Mouse (Mus musculus) kidney, embryonic 16.5 days (tissue): ENCODE data around the gene Bst1. TPM values are rescaled to one million over a fixed set of nuclear protein-coding genes. Genes with fewer than 3 reads are reported as not detected.

Source experiments
- ATAC-seq: fragments of 200-750 bp; cut with Nextera tagmentation; 2 replicates; pipeline ENCODE4 v1.8.0; 2017; ENCODE audit warnings: moderate TSS enrichment; ENCODE audit not compliant: low FRiP score, low TSS enrichment
- H3K27ac ChIP-seq: fragments of 300-500 bp; sonication (generic); 2 replicates; pipeline ENCODE4 v1.5.1; 2014; ENCODE audit warnings: low read length
- H3K27me3 ChIP-seq: fragments of 300-500 bp; sonication (generic); 2 replicates; pipeline ENCODE4 v1.6.1; 2014; ENCODE audit warnings: low read length, control low read depth, mixed read lengths; ENCODE audit not compliant: insufficient read depth
- H3K36me3 ChIP-seq: fragments of 300-500 bp; sonication (generic); 2 replicates; pipeline ENCODE4 v1.6.1; 2014; ENCODE audit warnings: low read length, control low read depth, mixed read lengths; ENCODE audit not compliant: insufficient read depth
- H3K4me1 ChIP-seq: fragments of 300-500 bp; sonication (generic); 2 replicates; pipeline ENCODE4 v1.6.1; 2014; ENCODE audit warnings: low read length, control low read depth, mixed read lengths; ENCODE audit not compliant: insufficient read depth
- H3K4me2 ChIP-seq: fragments of 300-500 bp; sonication (generic); replicated peaks from 2 replicates; pipeline ENCODE4 v1.6.1; 2014; ENCODE audit warnings: low read depth, low read length
- H3K4me3 ChIP-seq: fragments of 300-500 bp; sonication (generic); 2 replicates; pipeline ENCODE4 v1.5.1; 2014; ENCODE audit warnings: mild to moderate bottlenecking, low read length
- H3K9ac ChIP-seq: fragments of 300-500 bp; sonication (generic); replicated peaks from 2 replicates; pipeline ENCODE4 v1.6.1; 2014; ENCODE audit warnings: low read length
- H3K9me3 ChIP-seq: fragments of 300-500 bp; sonication (generic); 2 replicates; pipeline ENCODE4 v1.6.1; 2016; ENCODE audit warnings: low read length, control low read depth
- WGBS: fragments of 180-500 bp; shearing (Covaris S2); extraction: QIAGEN DNeasy Blood & Tissue Kit; methylation state at CpG from one replicate; pipeline ENCODE4 v1.1.7; 2014; 5-methylcytosine and 5-hydroxymethylcytosine counted together
- polyA plus RNA-seq: library from polyadenylated mRNA; unstranded; fragments of >200 nt; fragmentation: Nextera tagmentation; extraction: Ambion mirVana; gene quantifications from 2 replicates; pipeline ENCODE4 v1.2.1, GENCODE M21; 2015

Gene Bst1
- polyA plus RNA-seq, 1 experiment from 2014 or later, result 0.47 TPM

GRCm38 (mm10) chr5:43827366-43827765 lies 8.7 kb downstream of the Bst1 start:
- ATAC-seq, result no peak
- H3K4me3 ChIP-seq, result no peak overlapping the region
- H3K9me3 ChIP-seq, result no peaks in the 10 kb centered on the region
- no peaks in the 10 kb centered on the region for H3K27me3 ChIP-seq
- H3K27ac ChIP-seq, result no peak overlapping the region
- WGBS, result 49% methylated on average over 9 of the region's 9 CpGs
- no peaks in the 10 kb centered on the region for H3K4me1 ChIP-seq
- no peaks in the 10 kb centered on the region for H3K36me3 ChIP-seq
- no peak overlapping the region for H3K4me2 ChIP-seq
- no peak overlapping the region for H3K9ac ChIP-seq

- H3K4me3 ChIP-seq, result no peak overlapping the region
- 0 out of 2 replicates have a peak, but pooled peaks cover 2% of the 10 kb centered on the region for H3K9me3 ChIP-seq
- no peak for ATAC-seq
- H3K4me2 ChIP-seq, result no peak overlapping the region
- no peaks in the 10 kb centered on the region for H3K4me1 ChIP-seq
- WGBS, result 93% methylated on average over 7 of the region's 7 CpGs
- no peaks in the 10 kb centered on the region for H3K27me3 ChIP-seq
- H3K27ac ChIP-seq, result no peak overlapping the region
- H3K36me3 ChIP-seq, result no peaks in the 10 kb centered on the region
- H3K9ac ChIP-seq, result no peak overlapping the region
These were observed 17.9 kb downstream of the Bst1 start for GRCm38 (mm10) chr5:43836590-43836989.

- Histone ChIP-seq H3K27ac (no peak overlapping the region), H3K27me3 (no peaks in the 10 kb centered on the region), H3K9ac (no peak overlapping the region), H3K4me1 (no peaks in the 10 kb centered on the region), H3K36me3 (no peaks in the 10 kb centered on the region), H3K4me3 (no peak overlapping the region), H3K9me3 (0 out of 2 replicates have a peak, but pooled peaks cover 2% of the 10 kb centered on the region), H3K4me2 (no peak overlapping the region)
- ATAC-seq, result no peak
- WGBS, result 53% methylated on average over 5 of the region's 5 CpGs
These were observed 18.7 kb downstream of the Bst1 start for GRCm38 (mm10) chr5:43837372-43837771.

GRCm38 (mm10) chr5:43841144-43842010 lies 22.7 kb downstream of the Bst1 start:
- Histone ChIP-seq H3K27me3 (no peaks in the 10 kb centered on the region), H3K4me3 (no peak overlapping the region), H3K27ac (no peak overlapping the region), H3K4me2 (peak overlapping the region; percentile 33), H3K9me3 (peaks cover 7% of the 10 kb centered on the region; the same call in 1 of the 2 replicates), H3K36me3 (no peaks in the 10 kb centered on the region), H3K4me1 (peaks cover 3% of the 10 kb centered on the region; the same call in 1 of the 2 replicates), H3K9ac (no peak overlapping the region)
- 44% methylated on average over 11 of the region's 11 CpGs for WGBS
- no peak for ATAC-seq

GRCm38 (mm10) chr5:43842011-43842285 lies 23.3 kb downstream of the Bst1 start:
- H3K27ac ChIP-seq, result no peak overlapping the region
- H3K4me3 ChIP-seq, result no peak overlapping the region
- 74% methylated on average over 5 of the region's 5 CpGs for WGBS
- no peaks in the 10 kb centered on the region for H3K36me3 ChIP-seq
- H3K9ac ChIP-seq, result no peak overlapping the region
- ATAC-seq, result no peak
- H3K9me3 ChIP-seq, result peaks cover 7% of the 10 kb centered on the region; the same call in 1 of the 2 replicates
- no peaks in the 10 kb centered on the region for H3K27me3 ChIP-seq
- peaks cover 5% of the 10 kb centered on the region; the same call in 1 of the 2 replicates for H3K4me1 ChIP-seq
- peak overlapping the region; percentile 33; the same call in 1 of the 2 replicates for H3K4me2 ChIP-seq

- 65% methylated on average over 3 of the region's 3 CpGs for WGBS
- no peak for ATAC-seq
These were observed 24.0 kb downstream of the Bst1 start for GRCm38 (mm10) chr5:43842576-43843155.

GRCm38 (mm10) chr5:43845083-43845482 lies 26.4 kb downstream of the Bst1 start:
- Histone ChIP-seq H3K4me2 (no peak overlapping the region), H3K27ac (no peak overlapping the region), H3K9ac (no peak overlapping the region), H3K4me1 (peaks cover 5% of the 10 kb centered on the region; the same call in 1 of the 2 replicates), H3K9me3 (peaks cover 7% of the 10 kb centered on the region; the same call in 1 of the 2 replicates), H3K4me3 (no peak overlapping the region), H3K36me3 (no peaks in the 10 kb centered on the region), H3K27me3 (no peaks in the 10 kb centered on the region)
- ATAC-seq, result no peak
- WGBS, result 82% methylated on average over 5 of the region's 5 CpGs

More at GRCm38 (mm10) chr5:43842576-43843155, 24.0 kb downstream of the Bst1 start:
- Histone ChIP-seq H3K9me3 (peaks cover 7% of the 10 kb centered on the region; the same call in 1 of the 2 replicates), H3K4me2 (no peak overlapping the region), H3K27me3 (no peaks in the 10 kb centered on the region), H3K4me1 (peaks cover 5% of the 10 kb centered on the region; the same call in 1 of the 2 replicates), H3K4me3 (no peak overlapping the region), H3K9ac (no peak overlapping the region), H3K27ac (no peak overlapping the region), H3K36me3 (no peaks in the 10 kb centered on the region)

GRCm38 (mm10) chr5:43845646-43846045 lies 27.0 kb downstream of the Bst1 start:
- H3K27me3 ChIP-seq, result no peaks in the 10 kb centered on the region
- 48% methylated on average over 1 of the region's 1 CpGs for WGBS
- peaks cover 7% of the 10 kb centered on the region; the same call in 1 of the 2 replicates for H3K9me3 ChIP-seq
- H3K9ac ChIP-seq, result no peak overlapping the region
- no peak overlapping the region for H3K27ac ChIP-seq
- no peak overlapping the region for H3K4me2 ChIP-seq
- no peak overlapping the region for H3K4me3 ChIP-seq
- ATAC-seq, result no peak
- H3K36me3 ChIP-seq, result no peaks in the 10 kb centered on the region
- H3K4me1 ChIP-seq, result peaks cover 5% of the 10 kb centered on the region; the same call in 1 of the 2 replicates

- Histone ChIP-seq H3K4me3 (no peak overlapping the region), H3K9me3 (peaks cover 7% of the 10 kb centered on the region; the same call in 1 of the 2 replicates), H3K9ac (no peak overlapping the region), H3K4me2 (no peak overlapping the region), H3K27ac (no peak overlapping the region), H3K4me1 (peaks cover 5% of the 10 kb centered on the region; the same call in 1 of the 2 replicates), H3K36me3 (no peaks in the 10 kb centered on the region), H3K27me3 (no peaks in the 10 kb centered on the region)
- 24% methylated on average over 2 of the region's 2 CpGs for WGBS
- ATAC-seq, result 0 out of 2 replicates have a peak, but pooled peaks have one; percentile 23
These were observed 27.5 kb downstream of the Bst1 start for GRCm38 (mm10) chr5:43846227-43846626.

GRCm38 (mm10) chr5:43847555-43847954 lies 28.9 kb downstream of the Bst1 start:
- Histone ChIP-seq H3K27me3 (no peaks in the 10 kb centered on the region), H3K9ac (no peak overlapping the region), H3K36me3 (no peaks in the 10 kb centered on the region), H3K4me2 (no peak overlapping the region), H3K27ac (no peak overlapping the region), H3K4me3 (no peak overlapping the region), H3K4me1 (peaks cover 5% of the 10 kb centered on the region; the same call in 1 of the 2 replicates), H3K9me3 (peaks cover 7% of the 10 kb centered on the region; the same call in 1 of the 2 replicates)
- no peak for ATAC-seq
